Mouse (Mus musculus) G1E-ER4 (cell line): ENCODE measurements around the gene Dnaic1. TPM values are rescaled to one million over a fixed set of nuclear protein-coding genes. Genes with fewer than 3 reads are reported as not detected.

Experiments
- GATA1 ChIP-seq: IDR thresholded peaks from one replicate; pipeline ENCODE4 v1.8.0; 2012; ENCODE audit warnings: low read length, inconsistent platforms
- polyA plus RNA-seq: library from polyadenylated mRNA; stranded (reverse); fragments of >175 nt; gene quantifications from 2 replicates; pipeline ENCODE4 v1.2.3, GENCODE M21; 2012

Dnaic1 gene
- polyA plus RNA-seq, 1 experiment: not detected

DNA sequence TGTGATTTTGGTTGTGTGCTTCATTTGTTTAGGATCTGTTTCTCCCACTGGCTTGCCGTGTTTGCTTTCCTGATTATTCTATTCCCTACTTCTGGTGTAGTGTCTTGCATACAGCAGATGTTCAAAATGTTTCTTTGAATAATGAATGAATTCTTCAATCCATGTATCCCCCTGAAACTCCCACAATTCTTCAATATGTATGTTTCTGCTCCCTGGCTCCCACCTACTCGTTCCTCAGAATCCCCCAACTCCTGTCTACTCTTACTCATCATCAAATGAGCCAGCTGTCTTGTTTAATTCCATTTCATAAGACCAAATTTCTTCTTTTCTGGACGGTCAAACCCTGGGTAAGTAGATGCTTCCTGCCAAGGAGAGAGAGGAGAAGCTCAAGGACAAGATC lies 12.5 kb upstream of the Dnaic1 start:
- no peak for TF ChIP-seq GATA1

DNA sequence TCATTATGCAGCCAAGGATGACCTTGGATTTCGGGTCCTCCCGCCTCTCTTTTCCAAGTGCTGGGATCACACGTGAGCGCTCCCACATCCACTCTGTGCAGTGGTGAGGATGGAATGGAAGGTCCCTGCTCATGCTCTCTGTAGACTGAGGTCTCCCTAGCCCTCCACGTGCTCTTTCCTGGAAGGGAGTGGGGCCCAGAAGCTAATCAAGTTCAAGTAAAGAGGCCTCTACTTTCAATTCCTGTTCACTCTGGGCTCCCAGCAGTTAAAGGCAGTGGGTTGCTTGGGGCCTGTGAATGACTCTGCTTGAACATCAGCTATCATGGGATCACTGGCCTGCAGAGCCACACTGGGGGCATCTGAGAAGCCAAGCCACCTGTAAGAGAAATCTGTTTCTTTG lies 6.3 kb upstream of the Dnaic1 start:
- TF ChIP-seq GATA1: no peak

DNA sequence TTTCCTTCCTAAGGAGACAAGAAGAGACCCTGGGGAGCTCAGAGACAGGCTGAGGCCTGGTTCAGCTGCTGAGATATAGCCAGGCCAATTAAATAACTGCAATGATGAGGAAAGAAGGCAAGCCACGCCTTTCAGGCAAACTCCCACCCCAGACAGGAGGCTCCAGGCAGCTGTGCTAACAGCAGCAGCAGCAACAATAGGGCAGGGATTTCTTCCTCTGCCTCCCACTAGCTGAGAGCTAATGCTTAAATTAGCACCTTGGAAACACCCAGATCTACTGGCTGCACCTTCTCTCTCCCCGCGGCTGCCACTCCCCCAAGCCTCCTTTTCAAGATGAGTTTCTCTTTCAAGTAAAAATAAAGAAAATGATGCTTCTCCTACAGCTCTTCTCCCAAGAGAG lies 3.5 kb upstream of the Dnaic1 start:
- no peak for TF ChIP-seq GATA1

DNA sequence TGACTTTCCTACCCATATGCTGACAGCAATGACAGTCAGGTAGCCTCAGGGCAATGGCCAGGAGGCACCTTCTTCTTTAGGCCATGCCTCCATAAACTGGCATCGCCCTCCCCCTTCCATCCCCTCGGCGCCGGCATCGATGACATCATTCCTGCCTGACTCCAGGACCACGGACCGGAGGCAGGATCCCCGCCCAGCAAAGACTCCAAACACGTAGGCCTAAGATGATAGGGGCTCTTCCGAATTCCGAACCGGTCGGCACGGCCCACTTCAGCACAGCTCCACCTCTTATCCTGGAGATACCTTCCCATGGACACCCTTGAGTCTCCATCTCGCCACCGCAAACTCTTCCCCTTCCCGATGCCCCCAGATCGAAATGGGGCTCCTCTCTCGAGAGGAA lies 1.3 kb upstream of the Dnaic1 start:
- TF ChIP-seq GATA1: no peak

DNA sequence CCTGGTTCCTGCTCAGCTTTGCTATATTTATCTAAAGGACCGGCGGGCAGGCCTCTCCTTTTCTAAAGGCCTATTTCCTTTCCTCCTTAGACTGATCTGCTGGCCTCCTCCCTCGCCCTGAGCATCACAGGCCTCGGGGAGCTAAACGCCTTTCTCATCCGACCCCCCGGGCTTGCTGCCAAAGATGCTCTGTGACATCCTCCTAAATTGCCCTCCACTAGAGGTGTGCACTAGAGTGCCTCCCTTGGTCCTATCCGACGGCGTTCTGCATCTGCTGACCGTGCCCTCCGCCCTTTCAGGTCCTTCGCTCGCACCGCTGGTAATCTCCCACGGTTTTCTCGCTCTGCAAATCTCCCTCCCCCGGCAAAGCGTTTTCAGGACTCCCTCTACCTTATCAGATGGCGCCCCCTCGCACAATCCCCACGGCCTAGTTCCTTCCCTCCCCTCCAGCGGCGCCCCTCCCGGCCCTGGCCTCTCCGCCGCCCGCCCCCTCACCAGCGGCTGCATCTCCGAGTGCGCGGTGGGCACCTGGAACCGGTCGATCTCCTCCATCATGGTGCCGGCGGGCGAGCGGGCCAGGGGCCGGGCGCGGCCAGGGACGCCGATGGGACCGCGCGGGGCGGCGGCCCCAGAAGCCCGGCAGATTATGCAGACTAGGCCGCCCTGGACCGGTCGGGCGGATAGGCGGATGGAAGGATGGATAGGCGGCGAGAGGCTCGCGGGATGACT lies 729 bp upstream of the Dnaic1 start:
- no peak for TF ChIP-seq GATA1

DNA sequence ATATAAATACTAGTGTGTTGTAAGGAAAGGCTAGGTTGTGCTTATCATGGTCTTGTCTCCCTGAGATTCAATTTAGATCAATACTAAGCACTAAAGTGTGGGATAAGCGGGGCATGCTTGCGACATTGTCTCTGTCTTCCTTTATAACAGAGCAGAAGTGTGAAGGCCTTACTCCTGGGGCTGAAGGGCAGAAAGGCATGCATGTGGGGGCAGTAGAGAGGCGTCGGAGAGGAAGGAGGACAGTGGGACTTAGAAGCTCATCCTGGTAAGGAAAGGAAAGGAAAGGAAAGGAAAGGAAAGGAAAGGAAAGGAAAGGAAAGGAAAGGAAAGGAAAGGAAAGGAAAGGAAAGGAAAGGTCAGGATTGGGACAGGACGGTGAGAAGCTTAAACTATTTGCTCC lies 1.9 kb downstream of the Dnaic1 start:
- TF ChIP-seq GATA1: no peak

DNA sequence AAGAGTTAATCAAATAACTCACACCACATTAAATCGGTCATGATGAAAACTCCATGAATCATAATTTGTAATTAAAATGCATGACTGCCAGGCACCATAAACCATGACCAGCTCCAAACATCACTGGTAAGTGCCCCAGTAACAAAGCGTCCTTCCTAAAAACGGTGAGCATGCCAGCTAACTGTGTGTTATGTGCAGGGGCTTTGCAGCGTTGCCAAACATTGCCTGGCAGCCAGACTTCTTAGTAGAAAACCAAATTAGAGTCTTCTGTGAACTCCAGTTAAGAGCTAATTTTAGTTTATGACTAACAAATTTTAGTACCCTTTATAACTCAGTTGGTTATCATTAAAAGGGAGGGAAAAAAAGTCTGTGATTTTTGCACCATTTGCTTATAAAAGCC lies 3.9 kb downstream of the Dnaic1 start:
- TF ChIP-seq GATA1: no peak

DNA sequence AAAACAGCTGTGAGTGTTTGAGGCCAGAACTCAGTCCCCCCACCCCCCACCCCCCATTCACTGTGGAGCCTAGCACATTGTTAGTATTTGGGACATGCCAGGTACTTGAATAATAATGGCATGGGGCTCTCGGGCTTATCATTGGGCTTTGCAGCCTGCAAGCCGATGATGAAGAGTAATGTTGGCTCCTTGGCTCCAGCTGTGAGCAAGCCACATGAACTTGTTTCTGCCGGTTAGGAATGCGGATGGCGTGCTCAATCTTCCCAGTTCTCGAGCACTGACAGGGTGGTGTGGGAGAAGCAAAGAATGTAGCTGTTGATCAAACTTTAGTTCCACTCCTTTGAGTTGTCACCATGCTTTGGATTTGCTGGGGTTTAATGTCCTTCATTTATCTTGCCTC lies 6.3 kb downstream of the Dnaic1 start:
- no peak for TF ChIP-seq GATA1

DNA sequence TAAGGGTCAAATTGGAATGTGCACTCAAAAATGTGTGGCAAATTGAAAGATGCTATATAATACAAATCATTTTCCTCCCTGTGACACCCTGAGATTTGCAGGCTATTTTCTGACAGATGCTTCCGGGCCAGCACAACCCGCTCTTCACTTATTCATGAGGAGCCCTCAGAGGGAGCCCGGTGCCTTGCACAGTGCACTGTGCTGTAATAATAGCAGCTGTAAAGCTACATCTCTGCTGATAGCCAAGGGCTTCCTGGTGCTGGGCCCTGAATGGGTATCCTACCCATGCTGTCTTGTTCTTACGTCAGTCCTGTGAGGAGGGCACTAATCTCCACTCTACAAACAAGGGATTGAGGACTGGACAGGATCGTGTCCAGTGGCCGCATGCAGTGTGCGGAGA lies 13.8 kb downstream of the Dnaic1 start:
- TF ChIP-seq GATA1: no peak

DNA sequence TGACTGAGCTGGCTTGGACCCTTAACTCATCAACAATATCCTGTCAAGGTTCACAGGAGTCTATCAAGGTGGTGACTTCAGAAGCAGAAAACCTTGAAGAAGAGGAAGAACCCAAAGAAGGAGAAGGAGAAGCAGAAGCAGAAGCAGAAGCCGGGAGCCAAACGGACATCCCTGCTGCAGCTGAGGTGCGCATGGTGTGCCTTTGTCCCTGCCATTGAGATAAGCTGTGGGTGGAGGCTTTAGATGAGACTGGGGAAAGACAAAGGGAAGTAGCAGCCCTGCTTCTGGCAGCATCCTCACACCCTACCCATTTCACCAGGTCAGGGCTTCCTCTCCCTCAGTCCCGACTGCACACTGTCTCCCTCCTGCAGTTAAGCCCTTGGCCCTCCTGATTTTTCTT lies 33.2 kb downstream of the Dnaic1 start:
- no peak for TF ChIP-seq GATA1

DNA sequence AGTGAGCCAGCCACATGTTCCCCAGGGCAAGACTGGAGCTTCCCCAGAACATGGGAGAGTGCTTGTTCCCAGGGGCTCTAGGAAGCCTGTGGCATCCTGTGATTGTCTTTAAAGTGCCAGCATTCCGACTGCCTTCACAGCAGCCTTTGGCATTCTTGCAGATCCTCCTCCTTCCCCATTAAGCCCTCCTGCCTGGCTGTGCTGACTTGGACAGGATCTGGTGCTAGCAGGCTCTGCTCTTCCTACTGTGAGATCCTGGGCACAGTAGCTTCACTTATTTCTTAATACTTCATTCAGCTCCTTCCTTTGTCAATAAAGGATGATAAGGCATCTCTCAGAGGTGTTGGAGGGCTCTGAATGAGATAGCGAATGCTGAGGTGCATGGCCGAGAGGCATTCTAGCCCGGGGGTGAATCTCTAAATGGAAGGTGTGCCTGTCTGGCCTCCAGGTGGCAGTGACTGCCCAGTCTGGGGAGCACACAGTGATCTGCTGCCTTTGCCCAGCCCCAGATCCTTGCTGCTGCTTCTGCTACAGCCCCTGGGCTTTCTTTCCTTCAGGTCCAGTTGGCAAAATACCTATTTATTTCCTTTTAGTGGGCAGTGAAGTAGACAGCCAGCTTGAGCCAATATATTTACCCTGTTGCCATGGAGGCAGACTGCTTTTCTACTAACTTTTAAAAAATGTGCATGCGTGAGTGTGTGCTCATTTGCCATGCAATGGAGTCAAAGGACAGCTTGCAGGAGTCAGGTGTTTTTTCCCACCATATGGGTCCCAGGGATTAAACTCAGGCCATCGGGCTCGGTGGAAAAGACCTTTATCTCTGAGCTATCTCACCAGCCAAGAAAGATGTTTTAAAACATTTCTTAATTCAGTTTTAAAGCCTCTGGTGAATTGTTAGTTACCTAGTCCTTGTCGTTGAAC lies 35.2 kb downstream of the Dnaic1 start:
- TF ChIP-seq GATA1: no peak

DNA sequence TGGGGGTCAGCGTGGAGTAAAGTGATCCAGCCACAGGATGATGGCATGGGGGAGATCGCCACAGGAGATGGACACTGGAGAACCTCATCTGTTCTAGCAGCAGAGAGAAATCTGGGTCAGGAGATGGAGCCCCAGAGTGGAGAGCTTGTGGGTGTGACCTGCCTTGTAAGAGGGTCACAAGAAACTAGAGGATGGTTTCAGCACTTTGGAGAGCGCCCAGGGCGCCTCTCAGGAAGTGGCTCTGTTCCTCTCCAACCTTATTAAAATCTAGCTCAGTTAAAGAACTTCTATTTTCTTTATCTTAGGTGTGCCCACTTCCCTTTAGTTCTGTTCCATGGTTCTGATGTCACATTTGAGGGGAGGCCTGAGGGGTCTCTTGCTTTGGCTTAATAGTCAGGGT lies 37.2 kb downstream of the Dnaic1 start:
- TF ChIP-seq GATA1: no peak

DNA sequence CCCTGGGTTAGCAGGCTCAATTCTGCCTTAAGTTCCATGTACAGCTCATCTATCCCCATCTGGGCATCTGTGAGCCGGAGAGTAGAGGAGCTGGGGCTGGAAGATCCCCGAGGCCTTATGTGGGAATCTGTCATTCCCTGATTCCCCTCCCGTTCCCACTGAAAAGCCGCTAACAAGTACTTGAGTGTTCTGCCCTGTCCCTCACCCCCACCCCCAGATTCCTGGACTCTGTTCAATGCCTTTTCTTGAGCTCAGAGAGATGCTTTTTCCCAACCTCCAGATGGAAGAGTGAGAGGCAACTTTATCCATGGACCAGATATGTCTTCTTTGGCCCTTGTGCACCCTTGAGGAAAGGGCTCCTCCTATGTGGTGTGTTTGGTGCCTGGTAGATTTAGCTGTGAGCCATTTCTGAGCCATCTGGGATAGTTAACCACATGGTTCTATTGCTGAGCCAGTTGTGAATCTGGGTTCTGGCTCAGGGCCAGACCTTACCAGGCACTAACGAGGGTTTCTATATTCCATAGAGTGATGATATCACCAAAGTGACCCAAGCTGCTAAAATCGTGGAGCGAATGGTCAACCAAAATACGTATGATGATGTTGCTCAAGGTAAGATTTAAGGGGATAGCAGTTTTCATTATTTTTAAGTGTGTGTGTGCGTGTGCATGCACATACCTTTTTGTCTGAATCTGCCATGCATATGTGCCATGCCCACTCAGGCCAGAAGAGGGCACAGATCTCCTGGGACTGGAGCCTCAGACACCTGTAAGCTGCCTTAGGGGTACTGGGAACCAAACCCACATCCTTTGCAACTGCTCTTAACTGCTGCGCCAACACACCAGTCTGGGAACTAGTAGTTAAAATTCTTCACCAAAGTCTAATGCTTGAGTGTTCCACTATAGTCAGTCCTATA lies 40.4 kb downstream of the Dnaic1 start:
- TF ChIP-seq GATA1: no peak

DNA sequence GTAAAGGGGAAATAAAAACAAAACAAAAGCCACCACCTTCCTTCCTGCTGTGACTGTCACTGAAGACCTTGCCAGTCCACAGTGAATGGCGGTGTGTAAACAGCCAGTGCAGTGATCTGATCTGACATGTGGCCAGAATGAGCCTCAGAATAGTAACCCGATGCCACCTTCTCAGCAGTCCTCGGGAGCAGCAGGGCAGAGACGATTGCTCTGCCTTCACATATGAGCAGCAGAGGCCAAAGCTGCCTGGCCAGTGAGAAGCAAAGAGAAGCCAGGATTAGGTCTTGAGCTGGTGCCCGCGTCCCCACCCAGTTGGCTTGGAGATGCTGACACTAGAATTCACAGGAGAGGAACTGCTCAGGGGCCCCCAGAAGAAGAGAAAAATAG lies 41.0 kb downstream of the Dnaic1 start:
- no peak for TF ChIP-seq GATA1

DNA sequence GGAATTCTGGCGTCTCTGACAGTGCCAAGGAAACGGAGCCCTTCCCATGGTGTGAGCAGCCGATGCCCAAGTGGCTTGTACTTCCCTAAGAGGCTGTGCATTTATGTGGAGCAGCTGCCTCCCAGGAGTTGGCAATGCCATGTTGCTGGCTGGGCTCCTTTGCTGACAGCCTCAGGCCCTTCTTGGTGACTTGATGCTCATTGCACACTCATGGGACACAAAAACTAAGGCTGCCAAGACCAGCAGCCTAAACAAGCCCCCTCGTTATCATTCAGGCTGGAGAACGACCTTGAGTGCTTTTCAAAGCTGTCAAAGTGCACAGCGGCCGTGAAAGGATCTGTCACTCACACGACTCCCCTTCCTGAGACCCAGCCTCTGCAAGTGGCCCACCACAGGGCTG lies 42.6 kb downstream of the Dnaic1 start:
- TF ChIP-seq GATA1: no peak

DNA sequence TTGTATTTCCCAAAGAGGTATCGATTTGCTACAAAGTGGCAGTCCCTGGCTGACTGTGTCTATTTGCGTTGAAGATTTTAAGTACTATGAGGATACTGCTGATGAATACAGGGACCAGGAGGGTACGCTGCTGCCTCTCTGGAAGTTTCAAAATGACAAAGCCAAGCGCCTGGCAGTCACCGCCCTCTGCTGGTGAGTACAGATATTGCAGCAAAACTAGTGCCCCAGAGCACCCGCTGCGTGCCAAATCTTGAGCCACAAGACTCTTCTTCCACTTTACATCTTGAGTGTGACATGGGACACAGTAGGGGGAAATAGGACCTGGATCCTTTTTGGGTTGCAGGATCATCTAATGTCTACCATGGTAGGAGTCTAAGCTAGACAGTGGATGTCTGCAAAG lies 44.6 kb downstream of the Dnaic1 start:
- TF ChIP-seq GATA1: no peak
